Mouse (Mus musculus) spleen, postnatal 36 days (tissue): ENCODE results near the gene 6430548M08Rik.
A peak's percentile ranks its signal among the peaks of the same experiment; 100 is the strongest.

ENCODE experiments used
- DNase-seq, 2 experiments: peaks; one replicate each; pipeline ENCODE4 v3.0.0; 2022; ENCODE audit warnings: low spot score in 2 of 2, mixed read lengths in 1 of 2

Gene 6430548M08Rik

GRCm38 (mm10) chr8:120181861-120182414 is 68.0 kb downstream of the 6430548M08Rik start:
- no peak for DNase-seq

- DNase-seq: no peak
Observed at GRCm38 (mm10) chr8:120184366-120184765, 70.4 kb downstream of the 6430548M08Rik start.

- no peak for DNase-seq
Observed at GRCm38 (mm10) chr8:120184850-120185792, 71.2 kb downstream of the 6430548M08Rik start.

- DNase-seq: no peak
Observed at GRCm38 (mm10) chr8:120186454-120186853, 72.5 kb downstream of the 6430548M08Rik start.

- DNase-seq: no peak
Observed at GRCm38 (mm10) chr8:120188510-120188909, 74.6 kb downstream of the 6430548M08Rik start.

- DNase-seq: no peak
Observed at GRCm38 (mm10) chr8:120189440-120189839, 75.5 kb downstream of the 6430548M08Rik start.

GRCm38 (mm10) chr8:120190107-120190809 is 76.3 kb downstream of the 6430548M08Rik start:
- DNase-seq: no peak

- DNase-seq: peak; percentile 34 to 35
Observed at GRCm38 (mm10) chr8:120190810-120191413, 77.0 kb downstream of the 6430548M08Rik start.

GRCm38 (mm10) chr8:120191633-120192032 is 77.7 kb downstream of the 6430548M08Rik start:
- DNase-seq: no peak

- DNase-seq: no peak
Observed at GRCm38 (mm10) chr8:120192118-120192517, 78.2 kb downstream of the 6430548M08Rik start.

GRCm38 (mm10) chr8:120201351-120201750 is 87.4 kb downstream of the 6430548M08Rik start:
- DNase-seq: no peak

GRCm38 (mm10) chr8:120202546-120202945 is 88.6 kb downstream of the 6430548M08Rik start:
- DNase-seq: no peak

GRCm38 (mm10) chr8:120204736-120205360 is 90.9 kb downstream of the 6430548M08Rik start:
- DNase-seq: no peak

GRCm38 (mm10) chr8:120205916-120206315 is 92.0 kb downstream of the 6430548M08Rik start:
- no peak for DNase-seq

- no peak for DNase-seq
Observed at GRCm38 (mm10) chr8:120207364-120207763, 93.4 kb downstream of the 6430548M08Rik start.

- DNase-seq: no peak
Observed at GRCm38 (mm10) chr8:120208113-120208512, 94.2 kb downstream of the 6430548M08Rik start.

- DNase-seq: no peak
Observed at GRCm38 (mm10) chr8:120211345-120211744, 97.4 kb downstream of the 6430548M08Rik start.

- DNase-seq: no peak
Observed at GRCm38 (mm10) chr8:120212596-120212995, 98.6 kb downstream of the 6430548M08Rik start.

GRCm38 (mm10) chr8:120213229-120213628 is 99.3 kb downstream of the 6430548M08Rik start:
- DNase-seq: no peak

GRCm38 (mm10) chr8:120213939-120214338 is 100.0 kb downstream of the 6430548M08Rik start:
- peak; percentile 50 to 55 for DNase-seq
